Mouse (Mus musculus): ENCODE results near the gene Letm1. TPM values are rescaled to one million over a fixed set of nuclear protein-coding genes. Genes with fewer than 3 reads are reported as not detected.

Letm1 gene
- polyA plus RNA-seq, 1 experiment from 2014 or later, result 45.7 TPM

- Histone ChIP-seq H3K9me3 (replicated peaks) (no peaks in the 10 kb centered on the region), H3K4me3 (replicated peaks) (no peak overlapping the region), H3K36me3 (no peaks in the 10 kb centered on the region), H3K4me1 (peaks cover 57% of the 10 kb centered on the region), H3K27ac (no peak overlapping the region), H3K4me2 (no peak overlapping the region), H3K9ac (no peak overlapping the region), H3K27me3 (peaks cover 20% of the 10 kb centered on the region)
- ATAC-seq (replicated peaks; ENCODE audit: low FRiP score), result no peak
- WGBS, result 69% methylated on average over 8 of the region's 8 CpGs
Observed at GRCm38 (mm10) chr5:33703999-33704398, 78.6 kb downstream of the Letm1 start.

GRCm38 (mm10) chr5:33701832-33702231, 80.8 kb downstream of the Letm1 start:
- no peak for ATAC-seq (replicated peaks; ENCODE audit: low FRiP score)
- Histone ChIP-seq H3K36me3 (no peaks in the 10 kb centered on the region), H3K4me2 (no peak overlapping the region), H3K4me3 (replicated peaks) (no peak overlapping the region), H3K4me1 (peaks cover 59% of the 10 kb centered on the region), H3K27me3 (peaks cover 31% of the 10 kb centered on the region), H3K27ac (no peak overlapping the region), H3K9me3 (replicated peaks) (no peaks in the 10 kb centered on the region), H3K9ac (no peak overlapping the region)
- WGBS, result 77% methylated on average over 11 of the region's 11 CpGs

- Histone ChIP-seq H3K36me3 (no peaks in the 10 kb centered on the region), H3K4me3 (replicated peaks) (no peak overlapping the region), H3K9ac (no peak overlapping the region), H3K9me3 (replicated peaks) (no peaks in the 10 kb centered on the region), H3K4me2 (no peak overlapping the region), H3K4me1 (peaks cover 58% of the 10 kb centered on the region), H3K27me3 (peaks cover 43% of the 10 kb centered on the region), H3K27ac (no peak overlapping the region)
- ATAC-seq (replicated peaks; ENCODE audit: low FRiP score), result no peak
- 40% methylated on average over 13 of the region's 13 CpGs for WGBS
Observed at GRCm38 (mm10) chr5:33700010-33700409, 82.6 kb downstream of the Letm1 start.

GRCm38 (mm10) chr5:33698669-33699068, 83.9 kb downstream of the Letm1 start:
- peaks cover 66% of the 10 kb centered on the region for H3K4me1 ChIP-seq

GRCm38 (mm10) chr5:33697947-33698512, 84.6 kb downstream of the Letm1 start:
- Histone ChIP-seq H3K36me3 (no peaks in the 10 kb centered on the region), H3K4me2 (no peak overlapping the region), H3K9me3 (replicated peaks) (no peaks in the 10 kb centered on the region), H3K27ac (no peak overlapping the region), H3K4me1 (peaks cover 70% of the 10 kb centered on the region), H3K4me3 (replicated peaks) (no peak overlapping the region), H3K9ac (no peak overlapping the region), H3K27me3 (peaks cover 51% of the 10 kb centered on the region)
- ATAC-seq (replicated peaks; ENCODE audit: low FRiP score), result no peak
- 21% methylated on average over 13 of the region's 13 CpGs for WGBS

More at GRCm38 (mm10) chr5:33698669-33699068, 83.9 kb downstream of the Letm1 start:
- WGBS, result 85% methylated on average over 5 of the region's 5 CpGs
- Histone ChIP-seq H3K27ac (no peak overlapping the region), H3K9ac (no peak overlapping the region), H3K4me2 (no peak overlapping the region), H3K27me3 (peaks cover 47% of the 10 kb centered on the region), H3K9me3 (replicated peaks) (no peaks in the 10 kb centered on the region), H3K36me3 (no peaks in the 10 kb centered on the region), H3K4me3 (replicated peaks) (no peak overlapping the region)
- ATAC-seq (replicated peaks; ENCODE audit: low FRiP score), result no peak

- no peak overlapping the region for H3K4me3 ChIP-seq (replicated peaks)
- H3K9me3 ChIP-seq (replicated peaks), result no peaks in the 10 kb centered on the region
- H3K27me3 ChIP-seq, result peaks cover 53% of the 10 kb centered on the region
- no peak overlapping the region for H3K27ac ChIP-seq
- H3K4me1 ChIP-seq, result peaks cover 73% of the 10 kb centered on the region
- WGBS, result 72% methylated on average over 1 of the region's 1 CpGs
- no peak overlapping the region for H3K9ac ChIP-seq
- no peak overlapping the region for H3K4me2 ChIP-seq
- ATAC-seq (replicated peaks; ENCODE audit: low FRiP score), result no peak
- no peaks in the 10 kb centered on the region for H3K36me3 ChIP-seq
Observed at GRCm38 (mm10) chr5:33697534-33697933, 85.1 kb downstream of the Letm1 start.

- no peak overlapping the region for H3K27ac ChIP-seq
- H3K9me3 ChIP-seq (replicated peaks), result no peaks in the 10 kb centered on the region
- peaks cover 69% of the 10 kb centered on the region for H3K4me1 ChIP-seq
- H3K27me3 ChIP-seq, result peaks cover 47% of the 10 kb centered on the region
- H3K9ac ChIP-seq, result no peak overlapping the region
- no peaks in the 10 kb centered on the region for H3K36me3 ChIP-seq
- ATAC-seq (replicated peaks; ENCODE audit: low FRiP score), result no peak
- H3K4me2 ChIP-seq, result no peak overlapping the region; the same call in 1 of the 2 replicates
- WGBS, result 66% methylated on average over 5 of the region's 5 CpGs
- H3K4me3 ChIP-seq (replicated peaks), result no peak overlapping the region
Observed at GRCm38 (mm10) chr5:33696430-33696829, 86.2 kb downstream of the Letm1 start.

- Histone ChIP-seq H3K27me3 (peaks cover 44% of the 10 kb centered on the region), H3K27ac (peak overlapping the region; percentile 66), H3K4me2 (peak overlapping the region; percentile 93), H3K4me3 (replicated peaks) (peak overlapping the region; percentile 50), H3K9me3 (replicated peaks) (no peaks in the 10 kb centered on the region), H3K4me1 (peaks cover 69% of the 10 kb centered on the region), H3K9ac (peak overlapping the region; percentile 57), H3K36me3 (no peaks in the 10 kb centered on the region)
- WGBS, result 4% methylated on average over 24 of the region's 24 CpGs
- peak; percentile 38 for ATAC-seq (replicated peaks; ENCODE audit: low FRiP score)
Observed at GRCm38 (mm10) chr5:33695718-33696121, 86.9 kb downstream of the Letm1 start.

- Histone ChIP-seq H3K9ac (peak overlapping the region; percentile 57), H3K4me3 (replicated peaks) (peak overlapping the region; percentile 50), H3K4me1 (peaks cover 69% of the 10 kb centered on the region), H3K27ac (peak overlapping the region; percentile 66), H3K36me3 (no peaks in the 10 kb centered on the region), H3K9me3 (replicated peaks) (no peaks in the 10 kb centered on the region), H3K4me2 (peak overlapping the region; percentile 93), H3K27me3 (peaks cover 43% of the 10 kb centered on the region)
- WGBS, result 2% methylated on average over 68 of the region's 71 CpGs
- peak; percentile 72 for ATAC-seq (replicated peaks; ENCODE audit: low FRiP score)
Observed at GRCm38 (mm10) chr5:33694848-33695717, 87.5 kb downstream of the Letm1 start.

- 69% methylated on average over 9 of the region's 9 CpGs for WGBS
- peaks cover 73% of the 10 kb centered on the region for H3K4me1 ChIP-seq
Observed at GRCm38 (mm10) chr5:33694461-33694847, 88.2 kb downstream of the Letm1 start.

GRCm38 (mm10) chr5:33692393-33692792, 90.2 kb downstream of the Letm1 start:
- Histone ChIP-seq H3K9ac (peak overlapping the region; percentile 22), H3K4me3 (replicated peaks) (peak overlapping the region; percentile 10), H3K4me2 (peak overlapping the region; percentile 49), H3K9me3 (replicated peaks) (no peaks in the 10 kb centered on the region), H3K4me1 (peaks cover 72% of the 10 kb centered on the region), H3K27me3 (peaks cover 24% of the 10 kb centered on the region), H3K27ac (peak overlapping the region; percentile 74), H3K36me3 (no peaks in the 10 kb centered on the region)
- peak; percentile 44; the same call in 1 of the 2 replicates for ATAC-seq (replicated peaks; ENCODE audit: low FRiP score)
- 2% methylated on average over 24 of the region's 24 CpGs for WGBS

More at GRCm38 (mm10) chr5:33694461-33694847, 88.2 kb downstream of the Letm1 start:
- peak overlapping the region; percentile 93 for H3K4me2 ChIP-seq
- H3K27ac ChIP-seq, result 0 out of 2 replicates have a peak overlapping the region, but pooled peaks have one; percentile 15
- H3K9ac ChIP-seq, result no peak overlapping the region
- no peak overlapping the region for H3K4me3 ChIP-seq (replicated peaks)
- peaks cover 37% of the 10 kb centered on the region for H3K27me3 ChIP-seq
- ATAC-seq (replicated peaks; ENCODE audit: low FRiP score), result peak; percentile 15; the same call in 1 of the 2 replicates
- H3K36me3 ChIP-seq, result no peaks in the 10 kb centered on the region
- no peaks in the 10 kb centered on the region for H3K9me3 ChIP-seq (replicated peaks)

All from kidney, embryonic 15.5 days (tissue).